Mouse (Mus musculus) MEL (cell line): Measurements from ENCODE around the gene Mgat4b.

Experiments
- CHD1 ChIP-seq: IDR thresholded peaks from 2 replicates; pipeline ENCODE4 v1.6.1; 2012; ENCODE audit warnings: low read depth, mild to moderate bottlenecking, inconsistent platforms, low read length, improper control_type of control experiment
- CTCF ChIP-seq, 3 experiments: IDR thresholded peaks in 2 of 3; conservative IDR thresholded peaks in 1 of 3; 2 replicates each; pipeline ENCODE4 v1.5.1; 2011 to 2012; ENCODE audit warnings: low read length in 3 of 3, low read depth in 2 of 3, mild to moderate bottlenecking in 2 of 3, improper control_type of control experiment in 1 of 3, inconsistent platforms in 1 of 3, mixed read lengths in 1 of 3, moderate library complexity in 1 of 3; ENCODE audit not compliant: control insufficient read depth in 1 of 3, insufficient read depth in 1 of 3, poor library complexity in 1 of 3, severe bottlenecking in 1 of 3
- ELF1 ChIP-seq: IDR thresholded peaks from 2 replicates; pipeline ENCODE4 v1.6.1; 2014; ENCODE audit warnings: low read depth, mild to moderate bottlenecking, inconsistent platforms, low read length, improper control_type of control experiment, moderate library complexity
- EP300 ChIP-seq, 2 experiments: IDR thresholded peaks; 2 replicates each; pipeline ENCODE4 v1.6.1; 2011; ENCODE audit warnings: improper control_type of control experiment in 2 of 2, low read length in 2 of 2, low read depth in 1 of 2, mild to moderate bottlenecking in 1 of 2
- GABPA ChIP-seq: IDR thresholded peaks from 2 replicates; pipeline ENCODE4 v1.6.1; 2012; ENCODE audit warnings: low read depth, mild to moderate bottlenecking, inconsistent platforms, low read length, improper control_type of control experiment, moderate library complexity
- HCFC1 ChIP-seq: IDR thresholded peaks from 2 replicates; pipeline ENCODE4 v1.6.1; 2012; ENCODE audit warnings: low read depth, mild to moderate bottlenecking, inconsistent platforms, low read length, improper control_type of control experiment, moderate library complexity
- MAX ChIP-seq: IDR thresholded peaks from 2 replicates; pipeline ENCODE4 v1.6.1; 2011; ENCODE audit warnings: low read length, improper control_type of control experiment
- MAZ ChIP-seq: IDR thresholded peaks from 2 replicates; pipeline ENCODE4 v1.6.1; 2012; ENCODE audit warnings: low read depth, mild to moderate bottlenecking, inconsistent platforms, low read length, improper control_type of control experiment
- MEF2A ChIP-seq: IDR thresholded peaks from 2 replicates; pipeline ENCODE4 v1.6.1; 2014; ENCODE audit warnings: low read depth, mild to moderate bottlenecking, inconsistent platforms, low read length, improper control_type of control experiment; ENCODE audit not compliant: poor library complexity, insufficient replicate concordance, severe bottlenecking; ENCODE audit errors: extremely low read depth
- POLR2A ChIP-seq, 2 experiments: IDR thresholded peaks; 2 replicates each; pipeline ENCODE4 v1.6.1; 2011 to 2012; ENCODE audit warnings: low read length in 2 of 2, mild to moderate bottlenecking in 2 of 2, control low read depth in 1 of 2, improper control_type of control experiment in 1 of 2, low read depth in 1 of 2, moderate library complexity in 1 of 2; ENCODE audit not compliant: control insufficient read depth in 1 of 2, insufficient read depth in 1 of 2, poor library complexity in 1 of 2
- SMC3 ChIP-seq: IDR thresholded peaks from 2 replicates; pipeline ENCODE4 v1.6.1; 2011; ENCODE audit warnings: low read depth, low read length, improper control_type of control experiment
- ZKSCAN1 ChIP-seq: IDR thresholded peaks from 2 replicates; pipeline ENCODE4 v1.6.1; 2012; ENCODE audit warnings: low read depth, mild to moderate bottlenecking, inconsistent platforms, low read length, improper control_type of control experiment, moderate library complexity

DNA sequence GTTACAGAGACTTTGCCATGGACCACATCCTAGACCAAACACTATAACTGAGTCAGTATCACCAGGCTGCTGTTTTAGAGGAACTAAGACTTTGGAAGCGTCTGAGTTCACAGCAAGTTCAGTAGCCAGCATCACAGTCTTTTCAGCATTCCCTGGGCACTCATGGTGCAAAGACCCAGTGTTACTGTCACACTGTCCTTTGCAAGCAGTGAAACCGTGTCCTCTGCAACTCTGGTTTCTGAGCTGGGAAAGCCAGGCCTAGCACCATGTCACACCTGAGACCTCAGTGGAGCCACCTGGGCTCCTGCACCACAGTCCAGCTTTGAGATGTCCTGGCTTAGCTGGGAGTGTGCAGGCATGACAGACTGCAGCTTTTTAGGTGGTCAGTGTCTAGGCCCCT is 11.8 kb upstream of the Mgat4b start:
- TF ChIP-seq CTCF (IDR thresholded peaks at IDR 0.05 in 2 of 3, conservative IDR thresholded peaks at IDR 0.05 in 1 of 3; ENCODE audit: control insufficient read depth in 1 of 3, insufficient read depth in 1 of 3, low read depth in 2 of 3, low read length in 3 of 3, poor library complexity in 1 of 3, severe bottlenecking in 1 of 3) (no peak), ZKSCAN1 (no peak), POLR2A (IDR thresholded peaks at IDR 0.05; ENCODE audit: control insufficient read depth in 1 of 2, insufficient read depth in 1 of 2, low read depth in 1 of 2, low read length in 2 of 2, poor library complexity in 1 of 2) (no peak), MEF2A (no peak), HCFC1 (no peak), EP300 (IDR thresholded peaks at IDR 0.05; ENCODE audit: low read depth in 1 of 2, low read length in 2 of 2) (no peak), SMC3 (no peak), CHD1 (no peak), GABPA (no peak), MAZ (no peak), MAX (no peak), ELF1 (no peak)
